Comparison of ENCODE assay signal across 15 mouse cellular contexts in the genomic region with DNA sequence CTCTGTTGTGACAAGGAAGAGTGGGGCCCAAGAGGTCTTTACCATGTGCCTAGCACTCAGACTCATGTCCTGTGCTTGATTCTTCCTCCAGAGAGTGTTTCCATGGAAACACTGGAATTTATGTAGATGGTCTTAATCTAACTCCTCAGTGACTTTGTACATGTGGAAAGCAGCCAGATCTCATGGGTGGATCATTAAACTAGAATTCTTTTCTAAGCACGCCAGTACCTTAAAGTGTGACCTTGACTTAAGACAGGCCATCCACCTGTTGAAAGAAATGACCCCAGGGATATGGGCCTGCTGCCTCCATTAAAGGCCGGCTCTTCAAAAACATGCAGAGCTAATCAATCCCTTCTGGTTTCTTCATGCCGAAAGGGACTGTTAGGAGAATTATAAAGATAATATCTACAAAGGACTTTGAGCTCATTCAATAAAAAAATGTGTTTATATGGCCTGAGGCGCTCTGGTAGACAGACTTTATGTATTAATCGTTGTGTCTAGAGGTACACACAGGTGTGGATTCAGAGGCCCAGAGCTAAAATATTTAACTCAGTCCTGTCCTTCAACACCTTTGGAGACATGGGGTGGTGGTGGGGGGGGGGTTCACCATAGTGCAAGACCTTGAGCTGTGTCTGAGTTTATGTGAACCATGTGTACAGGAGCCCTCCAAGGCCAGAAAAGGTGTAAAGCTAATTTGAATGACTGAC.
DNase-seq lines count a peak whose midpoint lies in the region.
"Had no signal": no experiment of that assay in that cellular context is flagged by ENCODE, and none has a peak within 500 bp of the region (broad histone marks: within the 10 kb centered on the region; RNA-seq: fewer than 3 reads in every experiment).

No protein-coding gene starts in this region.

- no peaks in the 10 kb centered on the region for H3K4me1 ChIP-seq in forebrain, embryonic 10.5 days
- H3K4me1 ChIP-seq: heart, embryonic 15.5 days; hindbrain, embryonic 12.5 days had no signal

- intact Hi-C loops in heart, postnatal 14 days (cut with DNase I): no loop called here
- intact Hi-C loops in heart, postnatal 36 days (cut with DNase I): no loop called here

- H3K4me3 ChIP-seq in forebrain, embryonic 10.5 days: no peak overlapping the region
- H3K4me3 ChIP-seq: heart, embryonic 15.5 days; hindbrain, embryonic 12.5 days; megakaryocyte, embryonic 14.5 days had no signal

- H3K9me3 ChIP-seq in forebrain, embryonic 10.5 days: no peaks in the 10 kb centered on the region
- H3K9me3 ChIP-seq: heart, embryonic 15.5 days; hindbrain, embryonic 12.5 days; megakaryocyte, embryonic 14.5 days had no signal

- no peaks in the 10 kb centered on the region for H3K36me3 ChIP-seq in forebrain, embryonic 10.5 days (replicated peaks)
- H3K36me3 ChIP-seq: heart, embryonic 15.5 days; hindbrain, embryonic 12.5 days had no signal

- WGBS in forebrain, embryonic 10.5 days: 84% methylated on average over 5 of the region's 5 CpGs

- DNase-seq in heart, adult 11 months: peak; percentile 42
- no peak for DNase-seq in heart, postnatal 14 days
- peak; percentile 79 for DNase-seq in R1 (ENCODE audit: low read depth, low spot score)
- peak; percentile 54 for DNase-seq in kidney, adult 18-20 months
- peak; percentile 58 to 74 for DNase-seq in kidney, postnatal 25 days
- no peak for DNase-seq in urinary bladder, postnatal 14 days (ENCODE audit: low spot score)
- no peak for DNase-seq in forebrain, embryonic 10.5 days (ENCODE audit: extremely low spot score, low spot score)
- no peak for DNase-seq in heart, postnatal 36 days
- DNase-seq: adrenal gland, adult 8-10 months; cerebellum, adult 18-20 months; heart, adult 18-20 months; thymus, postnatal 25 days had no signal

- H3K27me3 ChIP-seq in forebrain, embryonic 10.5 days (ENCODE audit: poor library complexity, severe bottlenecking): no peaks in the 10 kb centered on the region
- H3K27me3 ChIP-seq: heart, embryonic 15.5 days; hindbrain, embryonic 12.5 days had no signal

- H3K27ac ChIP-seq in forebrain, embryonic 10.5 days: no peak overlapping the region
- H3K27ac ChIP-seq: heart, embryonic 15.5 days; hindbrain, embryonic 12.5 days had no signal

Comparison
In these comparisons a context has a peak if more than half of its experiments do, and no peak if none do; other contexts are left out.
1. DNase-seq: peak in heart, adult 11 months (single experiment), R1 (single experiment), kidney, adult 18-20 months (single experiment) and kidney, postnatal 25 days (2 of 2); none in heart, postnatal 14 days (0 of 2), urinary bladder, postnatal 14 days (single experiment), forebrain, embryonic 10.5 days (single experiment) and heart, postnatal 36 days (0 of 2).